Mouse (Mus musculus) G1E (cell line): ENCODE results near the gene Mthfd1. TPM values are rescaled to one million over a fixed set of nuclear protein-coding genes. Genes with fewer than 3 reads are reported as not detected.
A peak's percentile ranks its signal among the peaks of the same experiment; 100 is the strongest.

Source experiments
- ATAC-seq: 2 replicates; pipeline ENCODE4 v1.8.0; 2016; ENCODE audit warnings: mild to moderate bottlenecking; ENCODE audit not compliant: insufficient number of reproducible peaks, poor library complexity, low FRiP score, severe bottlenecking; ENCODE audit errors: extremely low read depth
- DNase-seq: peaks from one replicate; pipeline ENCODE4 v3.0.0; 2012; ENCODE audit warnings: low spot score
- H3K27me3 ChIP-seq: 2 replicates; pipeline ENCODE4 v1.6.1; 2012; ENCODE audit warnings: mild to moderate bottlenecking, low read length, inconsistent platforms; ENCODE audit not compliant: insufficient read depth
- H3K36me3 ChIP-seq: replicated peaks from 2 replicates; pipeline ENCODE3; 2012; ENCODE audit warnings: mild to moderate bottlenecking, inconsistent platforms
- H3K4me1 ChIP-seq: 2 replicates; pipeline ENCODE4 v1.6.1; 2012; ENCODE audit warnings: low read depth, low read length, inconsistent platforms, mixed read lengths; ENCODE audit not compliant: insufficient read depth
- H3K4me3 ChIP-seq: 2 replicates; pipeline ENCODE4 v1.5.1; 2012; ENCODE audit warnings: low read depth, mild to moderate bottlenecking, inconsistent platforms, low read length, moderate library complexity, mixed read lengths
- H3K9me3 ChIP-seq: replicated peaks from 2 replicates; pipeline ENCODE4 v1.6.1; 2012; ENCODE audit warnings: inconsistent platforms
- CTCF ChIP-seq: IDR thresholded peaks from 2 replicates; pipeline ENCODE4 v1.5.1; 2012; ENCODE audit warnings: low read depth, low read length, inconsistent platforms, mixed read lengths
- GATA1 ChIP-seq: IDR thresholded peaks from 2 replicates; pipeline ENCODE4 v1.6.1; 2012; ENCODE audit warnings: borderline replicate concordance, low read length, inconsistent platforms, mixed read lengths
- GATA2 ChIP-seq: IDR thresholded peaks from 2 replicates; pipeline ENCODE4 v1.6.1; 2012; ENCODE audit warnings: low read depth, low read length, inconsistent platforms, borderline replicate concordance
- POLR2AphosphoS5 ChIP-seq: IDR thresholded peaks from 2 replicates; pipeline ENCODE4 v1.6.1; 2012; ENCODE audit warnings: low read depth, low read length, inconsistent platforms; ENCODE audit not compliant: insufficient replicate concordance
- TAL1 ChIP-seq: conservative IDR thresholded peaks from 2 replicates; pipeline ENCODE4 v1.6.1; 2012; ENCODE audit warnings: low read depth, low read length, inconsistent platforms, mixed read lengths
- polyA plus RNA-seq: library from polyadenylated mRNA; stranded (reverse); fragments of >175 nt; gene quantifications from 2 replicates; pipeline ENCODE4 v1.2.3, GENCODE M21; 2012
- total RNA-seq, 2 experiments: library from RNA; stranded (forward) in 1 of 2; stranded (reverse) in 1 of 2; fragments of 200-1000 nt in 1 of 2; fragments of >200 nt in 1 of 2; fragmentation: Nextera tagmentation in 1 of 2; gene quantifications; 2 replicates each; pipeline ENCODE4 v1.2.3; 2014 to 2017

Mthfd1 gene
- total and polyA plus RNA-seq, 3 experiments, result 185 to 253 (median 199) TPM

DNA sequence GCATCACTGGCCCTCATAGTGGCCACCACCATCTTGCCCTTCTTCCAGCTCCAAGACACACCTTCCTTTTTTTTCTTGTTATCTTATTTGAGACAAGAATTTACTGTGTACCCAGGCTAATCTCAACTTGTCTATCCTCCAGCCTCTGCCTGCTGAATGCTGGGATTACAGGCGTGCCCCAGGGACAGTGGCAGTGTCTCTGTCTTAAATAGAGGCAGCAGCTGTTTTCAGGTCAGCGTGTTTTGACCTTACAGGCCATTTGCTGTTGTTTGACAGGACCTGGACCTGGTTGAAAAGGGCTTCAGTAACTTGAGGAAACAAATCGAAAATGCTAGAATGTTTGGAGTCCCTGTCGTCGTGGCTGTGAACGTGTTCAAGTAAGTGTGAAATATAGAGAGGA lies 55.5 kb downstream of the Mthfd1 start:
- DNase-seq (no peak), ATAC-seq (no peak)
- H3K36me3 ChIP-seq, result peaks cover 99% of the 10 kb centered on the region
- no peak for TF ChIP-seq TAL1
- no peak for TF ChIP-seq CTCF
- TF ChIP-seq GATA2, result no peak
- TF ChIP-seq POLR2AphosphoS5, result no peak
- no peaks in the 10 kb centered on the region for H3K27me3 ChIP-seq
- peaks cover 16% of the 10 kb centered on the region for H3K4me1 ChIP-seq
- H3K9me3 ChIP-seq, result no peaks in the 10 kb centered on the region
- no peak overlapping the region for H3K4me3 ChIP-seq

DNA sequence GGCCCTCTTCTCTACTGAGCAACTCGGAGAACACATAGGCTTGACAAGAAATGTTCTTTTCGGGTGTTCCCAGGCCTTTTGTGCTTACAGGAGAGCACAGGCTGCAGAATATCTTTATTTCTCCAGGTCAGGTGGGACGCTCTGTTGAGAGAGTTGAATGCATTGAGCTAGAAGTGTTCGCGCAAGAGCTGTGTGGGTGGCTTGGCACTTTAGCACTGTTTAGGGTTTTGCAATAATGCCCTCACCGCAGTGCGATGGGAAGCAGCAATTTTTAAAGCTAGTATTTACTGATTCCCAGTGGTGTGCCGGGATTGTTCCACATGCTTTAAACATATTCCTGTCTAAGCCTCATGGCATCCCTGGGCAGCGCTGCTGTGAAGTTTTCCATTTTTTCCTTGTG lies 56.1 kb downstream of the Mthfd1 start:
- Histone ChIP-seq H3K4me1 (peaks cover 20% of the 10 kb centered on the region), H3K4me3 (no peak overlapping the region), H3K36me3 (peaks cover 98% of the 10 kb centered on the region), H3K9me3 (no peaks in the 10 kb centered on the region), H3K27me3 (no peaks in the 10 kb centered on the region)
- DNase-seq (no peak), ATAC-seq (no peak)
- TF ChIP-seq CTCF, result no peak
- no peak for TF ChIP-seq POLR2AphosphoS5
- TF ChIP-seq GATA2, result no peak
- no peak for TF ChIP-seq GATA1
- no peak for TF ChIP-seq TAL1

DNA sequence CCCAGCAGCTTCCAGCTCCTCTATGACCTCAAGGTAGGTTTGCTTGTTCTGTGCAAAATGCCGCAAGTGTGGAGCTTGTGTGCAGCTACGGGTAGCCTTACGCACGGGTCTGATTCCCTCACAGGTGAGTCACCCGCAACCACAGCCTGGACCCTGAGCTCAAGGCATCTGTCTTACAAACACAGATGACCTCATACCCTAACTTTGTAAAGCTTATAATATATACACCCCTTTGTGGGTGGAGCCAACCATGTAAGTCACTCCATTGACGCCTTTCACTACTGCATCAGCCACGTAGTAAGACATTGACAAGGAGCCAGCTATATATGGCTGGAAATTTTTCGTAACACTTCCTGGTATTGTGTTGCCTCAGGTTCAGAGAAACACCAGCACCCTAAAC lies 56.9 kb downstream of the Mthfd1 start:
- Histone ChIP-seq H3K36me3 (peaks cover 98% of the 10 kb centered on the region), H3K9me3 (no peaks in the 10 kb centered on the region), H3K4me1 (peaks cover 27% of the 10 kb centered on the region), H3K4me3 (no peak overlapping the region), H3K27me3 (no peaks in the 10 kb centered on the region)
- no peak for TF ChIP-seq TAL1
- TF ChIP-seq GATA1, result no peak
- no peak for TF ChIP-seq CTCF
- no peak for TF ChIP-seq POLR2AphosphoS5
- no peak for TF ChIP-seq GATA2
- ATAC-seq, result no peak
- DNase-seq, result no peak

DNA sequence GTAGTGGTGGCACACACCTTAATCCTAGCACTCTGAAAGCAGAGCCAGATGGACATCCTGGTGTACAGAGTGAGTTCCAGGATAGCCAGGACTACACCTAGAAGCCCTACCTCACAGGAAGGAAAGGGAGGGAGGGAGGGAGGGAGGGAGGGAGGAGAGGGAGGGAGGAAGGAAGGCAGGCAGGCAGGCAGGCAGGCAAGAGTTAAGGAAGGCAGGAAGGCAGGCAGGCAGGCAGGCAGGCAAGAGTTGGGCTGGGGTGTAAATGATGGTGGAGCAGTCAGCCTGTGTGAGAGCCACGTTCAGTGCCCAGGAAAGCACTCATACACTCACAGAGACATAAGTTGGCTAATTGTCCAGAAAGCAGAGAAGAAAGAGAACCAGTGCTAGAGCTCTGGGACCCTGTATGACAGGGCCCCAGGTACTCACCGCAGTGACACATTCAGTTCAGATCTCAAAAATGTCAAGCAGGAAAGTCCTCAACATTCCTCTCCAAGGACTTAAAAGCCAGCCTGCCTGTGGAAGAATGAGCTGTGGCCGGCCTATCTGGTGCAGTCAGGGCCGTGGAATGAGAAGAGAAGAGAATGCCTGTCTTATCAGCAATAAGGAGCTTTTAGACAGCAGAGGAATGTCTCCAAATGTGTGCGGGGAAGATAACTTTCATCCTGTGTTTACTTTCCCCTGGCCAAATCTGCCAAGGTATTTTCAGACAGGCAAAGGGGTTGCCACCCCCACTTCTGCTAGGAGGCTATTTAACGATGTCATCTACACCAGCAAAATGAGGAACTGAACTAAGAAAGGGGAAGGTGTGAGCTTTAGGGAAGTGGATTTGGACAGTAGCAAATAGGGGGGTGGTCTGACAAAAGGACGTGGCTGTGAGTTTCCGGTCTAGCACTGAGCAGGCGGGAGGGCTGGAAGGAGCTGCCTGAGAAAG lies 63.4 kb downstream of the Mthfd1 start:
- peaks cover 69% of the 10 kb centered on the region for H3K4me1 ChIP-seq
- no peak for TF ChIP-seq GATA1
- TF ChIP-seq CTCF, result no peak
- peak; percentile 94 for TF ChIP-seq TAL1
- H3K9me3 ChIP-seq, result no peaks in the 10 kb centered on the region
- H3K4me3 ChIP-seq, result peak overlapping the region; percentile 50; the same call in 1 of the 2 replicates
- no peaks in the 10 kb centered on the region for H3K27me3 ChIP-seq
- ATAC-seq, result peak; percentile 89
- peak; percentile 80 for DNase-seq
- H3K36me3 ChIP-seq, result peaks cover 91% of the 10 kb centered on the region

DNA sequence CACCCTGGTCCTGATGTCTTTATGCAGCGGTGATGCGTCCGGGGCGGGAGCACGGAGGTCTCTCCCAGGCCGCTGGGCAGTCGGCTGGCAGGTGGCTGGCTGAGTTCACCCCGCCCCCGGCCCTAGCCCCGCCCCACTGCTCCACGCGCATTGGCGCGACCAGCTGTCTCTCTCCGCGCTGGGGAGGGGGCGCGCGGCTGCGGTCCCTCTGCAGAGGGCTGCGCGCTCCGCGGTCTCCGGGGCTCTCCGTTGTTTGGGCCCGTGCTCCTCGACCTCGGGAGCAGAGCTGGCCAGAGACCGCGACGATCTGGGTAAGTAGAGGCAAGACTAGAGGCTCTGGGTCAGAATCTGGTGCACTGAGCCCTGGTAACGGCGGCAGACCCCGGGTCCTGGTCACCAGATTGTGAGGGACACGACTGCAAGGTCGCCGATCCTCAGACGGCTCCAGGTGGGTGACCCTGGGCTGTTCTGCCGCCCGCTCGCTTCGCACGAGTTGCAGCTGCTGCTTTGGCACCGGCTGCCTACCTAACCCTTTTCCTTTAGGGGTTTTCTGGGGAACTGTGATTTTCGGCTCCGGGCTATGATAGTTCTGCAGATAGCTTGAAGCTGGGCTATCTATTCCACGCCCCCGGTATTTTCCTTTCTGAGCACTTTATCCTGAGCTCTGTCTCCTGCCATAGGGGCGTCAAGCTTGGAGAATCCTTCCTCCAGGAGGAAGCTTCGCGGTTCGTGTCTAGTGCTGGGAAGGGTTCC lies 69.8 kb downstream of the Mthfd1 start, which contains the start of gene Akap5:
Gene Akap5, plus strand, starts transcription at position 213 of the 753 bp plus-strand sequence.
- no peak within 1 kb of the TSS for H3K4me3 ChIP-seq
- DNase-seq (no peak), ATAC-seq (no peak)
- TF ChIP-seq POLR2AphosphoS5 (no peak), GATA1 (no peak)
- H3K4me1 ChIP-seq, result peaks cover 33% of the 10 kb centered on the region
- peaks cover 91% of the 10 kb centered on the region for H3K36me3 ChIP-seq
- H3K9me3 ChIP-seq, result no peaks in the 10 kb centered on the region
- H3K27me3 ChIP-seq, result no peaks in the 10 kb centered on the region

DNA sequence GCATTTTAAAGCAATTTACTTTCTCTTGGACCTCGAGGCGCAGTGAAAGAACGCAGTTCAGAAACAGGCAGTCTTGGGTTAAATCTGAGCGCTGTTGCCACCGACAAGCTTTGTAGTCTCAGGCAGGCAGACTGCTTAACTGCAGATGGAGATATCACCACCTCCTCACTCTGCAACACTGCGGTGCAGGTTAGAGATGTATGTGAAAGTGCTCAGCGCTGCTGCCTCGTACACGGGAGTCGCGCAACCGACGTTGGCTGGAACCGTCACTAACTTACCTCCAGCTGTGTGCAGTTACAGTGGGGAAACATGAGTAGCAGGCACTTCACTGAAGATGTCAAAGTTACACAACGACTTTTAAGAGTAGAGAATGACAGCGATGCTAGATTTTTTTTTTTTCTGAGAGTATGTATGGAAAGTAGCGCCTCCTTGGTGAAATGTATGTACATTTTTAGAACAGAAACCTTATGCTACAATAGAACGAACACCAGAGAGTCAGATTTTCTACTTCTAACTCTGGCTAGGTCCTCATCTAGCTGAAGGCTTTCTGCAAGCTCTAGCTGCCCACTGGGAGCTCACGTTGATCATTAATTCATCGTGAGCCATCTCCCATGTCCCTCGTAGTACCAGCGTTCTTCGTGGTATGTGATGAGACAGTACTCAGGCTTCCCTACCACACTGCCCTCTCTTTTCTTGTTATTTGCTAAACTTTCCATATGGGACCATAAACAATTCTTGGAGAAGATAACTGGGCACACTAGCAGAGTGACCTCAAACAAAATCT lies 71.5 kb downstream of the Mthfd1 start:
- Histone ChIP-seq H3K9me3 (no peaks in the 10 kb centered on the region), H3K27me3 (no peaks in the 10 kb centered on the region), H3K36me3 (peaks cover 85% of the 10 kb centered on the region), H3K4me3 (no peak overlapping the region), H3K4me1 (peaks cover 17% of the 10 kb centered on the region)
- ATAC-seq (no peak), DNase-seq (no peak)
- TF ChIP-seq POLR2AphosphoS5 (no peak), CTCF (no peak), GATA1 (no peak), GATA2 (no peak), TAL1 (no peak)
